23 mouse cellular contexts compared by ENCODE assay signal in genomic region chr12:83591754-83592501, GRCm38 (mm10). TPM values are rescaled to one million over a fixed set of nuclear protein-coding genes. Genes with fewer than 3 reads are reported as not detected.
DNase-seq lines count a peak whose midpoint lies in the region; TF ChIP-seq lines count a peak whose summit lies in the region.
"Had no signal": no experiment of that assay in that cellular context is flagged by ENCODE, and none has a peak within 500 bp of the region (broad histone marks: within the 10 kb centered on the region; RNA-seq: fewer than 3 reads in every experiment).

No protein-coding gene starts in this region.

- peak; percentile 24 to 29 for DNase-seq in adrenal gland, postnatal 36 days
- DNase-seq in adrenal gland, postnatal 10 days: no peak
- peak; percentile 67 for DNase-seq in liver, adult 2 months (ENCODE audit: extremely low read depth, low read depth, low spot score)
- no peak for DNase-seq in liver
- DNase-seq in 3T3-L1 (ENCODE audit: low read depth, low spot score): peak; percentile 45
- DNase-seq in right cerebral cortex, postnatal 4 days: no peak
- no peak for DNase-seq in c-Kit-positive CD71-positive TER-119-positive erythroid progenitor cells, embryonic 14.5 days (ENCODE audit: low spot score)
- DNase-seq: cerebellum, adult 11 months; cerebellum, postnatal 14 days; kidney, adult 2 months; layer of hippocampus, postnatal 36 days; lung, adult 2 months; lung, postnatal 36 days; right cerebral cortex, postnatal 14 days; spleen, adult 18-20 months had no signal

- H3K4me1 ChIP-seq in liver, adult 2 months (ENCODE audit: control insufficient read depth, insufficient read depth, low read length): peaks cover 38% of the 10 kb centered on the region
- peaks cover 32% of the 10 kb centered on the region for H3K4me1 ChIP-seq in bone marrow macrophage, adult 2 months (ENCODE audit: control insufficient read depth, insufficient read depth, low read length)

- H3K4me3 ChIP-seq in liver, adult 2 months (ENCODE audit: insufficient read depth, low read depth, low read length): no peak overlapping the region
- H3K4me3 ChIP-seq in bone marrow macrophage, adult 2 months (ENCODE audit: insufficient read depth, low read length): no peak overlapping the region
- H3K4me3 ChIP-seq: forebrain, embryonic 13.5 days; hindbrain, embryonic 15.5 days; layer of hippocampus, adult 2 months; limb, embryonic 13.5 days; megakaryocyte, embryonic 14.5 days; midbrain, embryonic 13.5 days had no signal

- H3K79me2 ChIP-seq in liver, adult 2 months (ENCODE audit: control insufficient read depth, insufficient read depth, low read length): peaks cover 47% of the 10 kb centered on the region

- TF ChIP-seq POLR2A in liver, adult 2 months (IDR thresholded peaks at IDR 0.05; ENCODE audit: extremely low read depth, insufficient read depth, low read length): no peak
- TF ChIP-seq POLR2A in bone marrow macrophage, adult 2 months (IDR thresholded peaks at IDR 0.05; ENCODE audit: borderline replicate concordance, low read depth, low read length): no peak

- H3K9ac ChIP-seq in liver, adult 2 months (ENCODE audit: low read depth, low read length): peak overlapping the region; percentile 15
- H3K9ac ChIP-seq: forebrain, embryonic 13.5 days; hindbrain, embryonic 15.5 days; limb, embryonic 13.5 days; midbrain, embryonic 13.5 days had no signal

- H3K27ac ChIP-seq in liver, adult 2 months (replicated peaks; ENCODE audit: insufficient read depth, low read depth, low read length): peak overlapping the region; percentile 46
- peak overlapping the region; percentile 5; the same call in 1 of the 2 replicates for H3K27ac ChIP-seq in bone marrow macrophage, adult 2 months (ENCODE audit: insufficient read depth, low read depth, low read length)
- H3K27ac ChIP-seq: forebrain, embryonic 13.5 days; hindbrain, embryonic 15.5 days; kidney, postnatal 0 days; layer of hippocampus, adult 2 months; limb, embryonic 13.5 days; midbrain, embryonic 13.5 days had no signal

- no peak for TF ChIP-seq CTCF in liver, adult 2 months (IDR thresholded peaks at IDR 0.05; ENCODE audit: low read depth, low read length)
- TF ChIP-seq CTCF in bone marrow macrophage, adult 2 months (IDR thresholded peaks at IDR 0.05; ENCODE audit: low read depth, low read length): no peak

- 25% methylated on average over 8 of the region's 8 CpGs for WGBS in liver, adult 2 months

- peaks cover 44% of the 10 kb centered on the region for H3K36me3 ChIP-seq in liver, adult 2 months (ENCODE audit: control insufficient read depth, insufficient read depth, low read length)

- no peaks in the 10 kb centered on the region for H3K27me3 ChIP-seq in liver, adult 2 months (ENCODE audit: control insufficient read depth, insufficient read depth, low read length)
- H3K27me3 ChIP-seq: forebrain, embryonic 13.5 days; hindbrain, embryonic 15.5 days; limb, embryonic 13.5 days; megakaryocyte, embryonic 14.5 days; midbrain, embryonic 13.5 days had no signal

RNA-seq across cellular contexts. Expression of gene Zfyve1, which starts 5.1 kb away (rescaled TPM):
- 10 to 100 TPM; 35.8 to 36.0 TPM for total RNA-seq in adrenal gland, postnatal 36 days (2021)
- 10 to 100 TPM; 28.8 to 34.9 TPM for total RNA-seq in adrenal gland, postnatal 10 days (2021)
- 52.0 and 57.7 TPM in 2 replicates for total RNA-seq in liver, adult 2 months (2014; rRNA removed)
- polyA plus RNA-seq in liver, adult 2 months (2012; rRNA removed): 37.9 and 40.9 TPM in 2 replicates
- polyA plus RNA-seq in bone marrow macrophage, adult 2 months (2012; ENCODE audit: insufficient read depth, insufficient read length, missing spikeins): 29.7 and 35.0 TPM in 2 replicates

RNA-seq across cellular contexts. Expression of gene Rbm25, which starts 39.1 kb away (rescaled TPM):
- total RNA-seq in adrenal gland, postnatal 36 days (2021): 100 to 1,000 TPM in 1 of 2 experiments, 10 to 100 TPM in 1; 86.8 to 104 TPM
- total RNA-seq in adrenal gland, postnatal 10 days (2021): 100 to 1,000 TPM in 1 of 2 experiments, 10 to 100 TPM in 1; 78.9 to 126 TPM
- 69.1 and 78.1 TPM in 2 replicates for total RNA-seq in liver, adult 2 months (2014; rRNA removed)
- polyA plus RNA-seq in liver, adult 2 months (2012; rRNA removed): 10.7 and 16.9 TPM in 2 replicates
- 167 and 202 TPM in 2 replicates for polyA plus RNA-seq in bone marrow macrophage, adult 2 months (2012; ENCODE audit: insufficient read depth, insufficient read length, missing spikeins)

Comparison
In these comparisons a context has a peak if more than half of its experiments do, and no peak if none do; other contexts are left out.
1. DNase-seq: peak in adrenal gland, postnatal 36 days (2 of 2), liver, adult 2 months (single experiment) and 3T3-L1 (single experiment); none in adrenal gland, postnatal 10 days (single experiment), liver (single experiment), right cerebral cortex, postnatal 4 days (single experiment) and c-Kit-positive CD71-positive TER-119-positive erythroid progenitor cells, embryonic 14.5 days (single experiment).